Mouse (Mus musculus) induced T-regulatory cell, adult 2 months (primary cell): Measurements from ENCODE around the gene Nfatc4.

Experiments used
- DNase-seq: peaks from one replicate; pipeline ENCODE4 v3.0.0-alpha.2; 2012; ENCODE audit warnings: low read depth

The Nfatc4 gene

DNA sequence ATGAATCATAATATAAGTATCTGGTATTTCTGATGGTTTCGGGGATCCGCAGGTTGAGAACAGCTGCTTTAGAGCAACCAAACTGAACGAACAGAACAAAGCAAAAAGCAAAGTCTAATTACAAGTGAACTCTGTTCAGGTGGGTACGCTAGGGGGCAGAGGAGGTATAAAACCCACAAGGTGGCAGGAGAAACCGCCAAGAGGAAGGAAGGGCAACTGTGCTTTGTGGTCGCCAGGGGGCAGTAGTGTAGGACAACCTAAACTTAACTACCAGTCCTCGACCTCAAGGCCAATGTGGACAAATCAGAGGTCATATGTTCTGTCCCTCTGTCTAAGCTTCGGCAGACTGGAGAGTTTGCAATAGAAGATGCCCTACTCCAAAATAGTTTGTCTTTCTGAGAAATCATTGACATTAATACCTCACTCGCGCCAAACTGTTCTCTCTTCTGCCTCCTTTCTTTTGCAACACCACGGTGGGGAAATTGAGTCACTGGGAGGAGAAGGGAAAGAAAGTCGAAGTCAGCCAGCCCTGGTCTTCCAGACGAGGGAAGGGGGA, 431 bp upstream of the Nfatc4 start:
- peak; percentile 87 for DNase-seq

DNA sequence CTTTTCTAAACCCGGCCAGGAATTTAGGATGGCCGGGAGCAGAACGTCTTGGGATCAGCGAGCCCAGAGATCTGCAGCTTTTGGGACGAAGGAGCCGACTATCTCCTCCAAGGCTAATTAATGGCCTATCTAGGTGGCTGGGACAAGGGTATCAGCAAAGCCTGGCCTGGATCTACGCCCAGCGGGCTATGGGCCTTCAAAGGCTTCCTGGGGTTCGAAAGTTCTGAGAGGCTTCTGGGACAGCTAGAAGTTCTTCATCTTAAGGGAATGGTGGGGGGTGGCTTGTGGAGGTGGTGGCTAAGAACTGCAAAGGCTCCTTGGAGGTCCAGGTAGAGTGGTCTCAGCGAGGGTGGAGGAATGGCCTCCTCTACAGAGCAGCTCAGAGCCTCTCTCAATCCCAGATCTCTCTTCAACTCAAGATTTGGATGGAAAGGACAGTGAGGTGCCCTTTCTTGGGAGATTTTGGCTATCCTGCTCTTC, 1.1 kb downstream of the Nfatc4 start:
- DNase-seq = no peak

DNA sequence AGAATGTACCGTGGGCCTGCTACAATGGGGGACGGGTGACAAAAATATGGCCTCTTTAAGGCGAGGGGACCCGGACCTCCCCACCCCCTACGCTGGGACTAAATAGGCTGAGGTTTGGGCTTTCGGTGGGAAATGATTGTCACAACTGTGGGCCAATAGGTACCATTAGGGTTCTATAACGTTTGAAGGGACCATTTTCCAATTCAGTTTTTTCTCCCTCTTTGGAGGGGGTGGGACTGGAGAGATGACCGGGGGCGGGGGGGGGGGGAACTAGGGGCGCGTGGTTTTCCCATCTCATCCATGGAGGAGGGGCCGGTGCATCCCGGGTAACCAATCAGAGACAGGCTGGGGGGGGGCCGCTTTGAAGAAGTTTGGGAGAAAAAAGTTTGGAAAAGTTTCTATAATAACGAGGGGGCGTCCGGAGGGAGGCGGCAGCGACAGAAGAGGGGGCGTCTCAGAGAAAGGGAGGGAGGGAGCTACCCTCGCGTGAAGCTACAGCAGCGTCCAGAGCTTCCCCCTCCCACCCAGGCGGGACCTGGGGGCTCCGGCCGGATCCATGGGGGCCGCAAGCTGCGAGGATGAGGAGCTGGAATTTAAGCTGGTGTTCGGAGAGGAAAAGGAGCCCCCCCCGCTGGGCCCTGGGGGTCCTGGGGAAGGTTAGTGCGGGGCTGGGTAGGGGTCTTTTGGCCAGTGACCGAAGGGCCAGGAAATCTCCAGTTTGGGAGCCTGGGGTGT, 1.7 kb downstream of the Nfatc4 start:
- no peak for DNase-seq

DNA sequence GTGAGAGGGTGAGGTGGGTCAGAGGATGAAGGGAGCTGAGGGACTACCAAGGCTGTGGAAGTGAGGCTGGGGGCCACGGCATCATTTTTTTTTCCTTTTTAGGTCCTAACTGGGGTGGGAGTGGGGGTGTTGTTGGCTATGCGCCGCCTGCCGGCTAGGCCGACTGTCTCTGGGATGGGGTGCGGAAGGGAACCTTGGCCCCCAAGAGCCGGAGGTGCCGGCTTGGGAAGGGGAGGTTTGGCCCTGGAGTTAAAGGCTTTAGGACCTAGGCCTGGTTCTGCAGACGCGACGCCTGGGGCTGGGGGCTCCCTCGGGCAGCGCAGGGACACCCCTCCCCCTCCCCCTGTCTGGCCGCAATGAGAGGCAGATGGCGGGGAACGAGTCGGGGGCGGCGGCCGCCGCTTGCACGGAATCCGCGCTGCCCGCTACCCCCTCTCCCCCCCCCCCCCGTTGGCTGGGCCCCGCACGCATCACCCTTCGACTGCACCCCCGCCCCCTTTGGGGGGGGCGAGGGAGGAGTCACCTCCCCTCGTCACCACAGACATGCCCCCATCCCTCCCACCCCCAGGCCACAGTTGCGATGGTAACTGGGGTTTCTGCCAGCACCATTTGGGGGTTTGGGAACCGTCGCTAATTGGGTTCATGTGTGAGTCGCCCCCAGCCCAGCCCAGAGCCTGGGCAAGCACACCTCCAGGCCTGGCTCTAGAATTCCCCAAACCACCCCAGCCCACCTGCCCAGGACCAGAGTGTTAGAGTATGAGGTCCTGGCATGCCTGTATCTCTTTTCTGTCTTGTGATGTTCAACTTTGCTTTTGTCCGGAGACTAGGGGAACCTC, 2.5 kb downstream of the Nfatc4 start:
- DNase-seq = peak; percentile 32

DNA sequence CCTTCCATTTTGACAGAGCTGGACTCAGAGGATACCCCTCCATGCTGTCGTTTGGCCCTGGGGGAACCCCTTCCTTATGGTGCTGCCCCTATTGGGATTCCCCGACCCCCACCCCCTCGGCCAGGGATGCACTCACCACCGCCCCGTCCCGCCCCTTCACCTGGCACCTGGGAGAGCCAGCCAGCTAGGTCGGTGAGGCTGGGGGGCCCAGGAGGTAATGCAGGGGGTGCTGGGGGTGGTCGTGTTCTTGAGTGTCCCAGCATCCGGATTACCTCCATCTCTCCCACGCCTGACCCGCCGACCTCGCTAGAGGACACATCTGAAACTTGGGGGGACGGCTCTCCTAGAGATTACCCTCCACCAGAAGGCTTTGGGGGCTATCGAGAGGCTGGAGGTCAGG, 3.2 kb downstream of the Nfatc4 start:
- no peak for DNase-seq

DNA sequence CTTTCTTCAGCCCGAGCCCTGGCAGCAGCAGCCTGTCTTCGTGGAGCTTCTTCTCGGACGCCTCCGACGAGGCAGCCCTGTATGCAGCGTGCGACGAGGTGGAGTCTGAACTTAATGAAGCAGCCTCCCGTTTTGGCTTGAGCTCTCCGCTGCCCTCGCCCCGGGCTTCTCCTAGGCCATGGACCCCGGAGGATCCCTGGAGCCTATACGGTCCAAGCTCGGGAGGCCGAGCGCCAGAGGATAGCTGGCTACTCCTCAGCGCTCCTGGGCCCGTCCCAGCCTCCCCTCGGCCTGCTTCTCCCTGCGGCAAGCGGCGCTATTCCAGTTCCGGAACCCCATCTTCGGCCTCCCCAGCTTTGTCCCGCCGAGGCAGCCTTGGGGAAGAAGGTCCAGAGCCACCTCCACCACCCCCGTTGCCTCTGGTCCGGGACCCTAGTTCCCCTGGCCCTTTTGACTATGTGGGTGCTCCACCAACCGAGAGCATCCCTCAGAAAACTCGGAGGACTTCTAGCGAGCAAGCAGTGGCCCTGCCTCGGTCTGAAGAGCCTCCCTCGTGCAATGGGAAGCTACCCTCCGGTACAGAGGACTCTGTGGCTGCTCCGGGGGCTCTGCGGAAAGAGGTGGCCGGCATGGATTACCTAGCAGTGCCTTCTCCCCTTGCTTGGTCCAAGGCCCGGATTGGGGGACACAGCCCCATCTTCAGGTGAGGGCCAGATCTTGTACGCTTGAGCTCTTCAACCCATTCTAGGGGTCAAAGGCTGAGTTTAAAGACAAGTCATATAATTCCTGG, 3.8 kb downstream of the Nfatc4 start:
- no peak for DNase-seq

DNA sequence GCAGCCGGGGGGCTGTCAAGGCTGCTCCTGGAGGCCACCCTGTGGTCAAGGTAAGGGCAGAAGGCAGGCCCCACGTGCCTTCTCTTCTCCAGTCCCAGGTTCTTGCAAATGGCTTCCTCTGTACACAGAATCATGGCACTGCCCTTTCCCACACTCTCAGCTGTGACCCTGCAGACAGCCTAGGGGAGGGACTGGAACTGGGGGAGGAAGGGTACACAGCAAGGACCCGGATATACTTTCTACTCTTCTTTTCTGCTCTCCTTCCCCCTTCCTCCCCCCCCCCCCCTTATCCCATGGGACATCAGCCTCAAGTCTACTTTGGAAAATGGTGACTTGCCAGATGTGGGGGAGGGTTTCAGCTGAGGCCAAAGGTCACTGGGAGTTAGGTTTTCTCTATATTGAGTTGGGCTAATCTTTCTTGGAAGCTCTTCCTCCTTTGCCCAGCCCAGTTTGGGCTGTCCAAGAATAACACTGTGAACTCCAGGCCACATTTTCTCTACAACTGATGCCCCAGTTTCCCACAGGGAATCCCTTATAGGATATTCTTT, 5.8 kb downstream of the Nfatc4 start:
- DNase-seq = no peak

DNA sequence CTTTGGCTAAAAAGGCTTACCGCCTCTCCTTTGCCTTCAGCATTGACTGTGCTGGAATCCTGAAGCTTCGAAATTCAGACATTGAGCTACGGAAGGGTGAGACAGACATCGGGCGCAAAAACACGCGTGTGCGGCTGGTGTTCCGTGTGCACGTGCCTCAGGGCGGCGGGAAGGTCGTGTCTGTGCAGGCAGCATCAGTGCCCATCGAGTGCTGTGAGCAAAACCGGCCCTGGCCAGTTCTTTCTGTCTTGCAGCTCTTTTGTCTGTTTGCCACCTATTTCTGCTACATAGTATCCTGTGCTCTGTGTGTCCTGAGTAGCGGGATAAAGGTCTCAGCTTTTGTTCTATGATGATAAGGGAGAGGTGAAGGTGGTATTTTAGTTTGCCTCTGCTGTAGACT, 6.9 kb downstream of the Nfatc4 start:
- DNase-seq = no peak

DNA sequence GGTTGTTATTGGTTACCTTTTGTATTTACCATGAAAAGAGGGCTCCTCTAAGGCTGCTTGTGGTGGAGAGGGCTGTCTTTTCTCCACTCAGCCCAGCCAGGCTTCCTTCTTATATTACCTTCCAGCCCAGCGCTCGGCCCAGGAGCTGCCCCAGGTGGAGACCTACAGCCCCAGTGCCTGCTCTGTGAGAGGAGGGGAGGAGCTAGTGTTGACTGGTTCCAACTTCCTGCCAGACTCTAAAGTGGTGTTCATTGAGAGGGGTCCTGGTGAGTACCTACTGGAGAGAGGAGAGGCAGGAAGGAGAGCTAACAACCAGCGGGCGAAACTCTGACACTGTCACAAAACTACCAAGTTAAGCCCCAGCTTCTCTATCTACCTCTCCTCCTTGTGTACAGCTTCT, 7.4 kb downstream of the Nfatc4 start:
- no peak for DNase-seq

DNA sequence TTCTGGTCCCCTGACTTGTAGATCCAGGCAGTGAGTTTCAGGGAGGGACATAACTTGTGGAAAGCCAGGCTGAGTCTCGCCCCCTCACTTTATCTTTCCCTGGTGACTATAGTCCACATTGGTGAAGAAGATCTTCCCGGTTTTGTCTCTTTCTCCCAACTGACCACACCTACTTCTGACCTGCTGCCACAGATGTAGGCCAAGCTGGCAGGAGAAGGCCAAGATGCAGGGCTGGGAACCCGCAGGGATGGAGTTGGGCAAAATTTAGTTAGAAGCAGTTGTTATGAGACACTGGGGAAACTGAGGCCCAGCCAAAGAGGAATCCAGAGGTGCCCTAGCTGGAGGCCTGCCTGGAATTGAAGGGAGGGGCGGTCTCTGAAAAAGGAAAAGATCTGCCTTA, 10.2 kb downstream of the Nfatc4 start:
- no peak for DNase-seq

DNA sequence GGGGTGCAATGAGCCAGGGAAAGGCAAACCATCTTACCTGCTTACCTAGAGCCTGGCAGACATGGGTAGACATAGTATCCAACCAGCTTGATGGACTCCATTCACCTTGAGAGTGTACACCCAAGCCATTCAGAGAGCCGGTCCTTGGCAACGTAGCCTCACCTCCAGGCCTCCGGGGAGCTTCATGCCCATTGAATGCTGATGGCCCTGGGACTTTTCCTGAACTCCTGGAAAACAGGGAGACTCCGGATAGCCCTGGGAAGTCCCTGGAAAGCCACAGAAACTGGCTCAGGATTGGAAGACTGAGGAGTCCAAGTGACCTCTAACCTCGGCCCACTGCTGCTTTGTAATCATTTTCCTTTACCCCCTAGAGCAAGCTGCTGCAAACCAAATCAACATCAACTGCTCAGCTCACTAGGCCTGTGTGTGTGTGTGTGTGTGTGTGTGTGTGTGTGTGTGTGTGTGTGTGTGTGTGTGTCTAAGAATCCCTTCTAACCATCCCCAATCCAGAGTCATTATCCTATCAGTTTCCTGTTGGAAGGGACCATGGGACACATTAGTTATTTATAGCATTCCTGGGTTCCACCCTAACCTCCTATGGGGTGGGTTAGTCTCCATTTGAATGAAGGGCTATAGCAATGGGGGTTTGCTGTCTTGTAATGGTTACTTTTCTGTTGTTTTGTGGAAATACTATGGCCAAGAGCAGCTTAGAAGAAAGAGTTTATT, 12.0 kb downstream of the Nfatc4 start:
- DNase-seq = no peak

DNA sequence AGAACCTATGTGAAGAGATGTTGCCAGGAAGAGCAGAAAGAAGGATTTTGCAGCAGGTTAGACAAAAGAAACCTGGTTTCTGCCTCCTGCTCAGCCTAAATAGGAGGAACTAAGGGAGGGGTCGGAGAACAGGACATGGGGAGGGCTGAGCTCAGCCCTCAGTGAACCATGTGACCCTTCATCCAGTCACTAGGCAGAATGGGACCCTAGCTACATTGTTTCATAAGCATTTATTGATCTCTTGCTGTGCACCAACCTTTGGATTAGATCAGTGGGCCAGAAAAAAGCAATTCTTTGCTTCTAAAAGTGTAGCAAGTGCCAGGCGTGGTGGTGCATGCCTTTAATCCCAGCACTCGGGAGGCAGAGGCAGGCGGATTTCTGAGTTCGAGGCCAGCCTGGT, 15.4 kb downstream of the Nfatc4 start:
- no peak for DNase-seq

DNA sequence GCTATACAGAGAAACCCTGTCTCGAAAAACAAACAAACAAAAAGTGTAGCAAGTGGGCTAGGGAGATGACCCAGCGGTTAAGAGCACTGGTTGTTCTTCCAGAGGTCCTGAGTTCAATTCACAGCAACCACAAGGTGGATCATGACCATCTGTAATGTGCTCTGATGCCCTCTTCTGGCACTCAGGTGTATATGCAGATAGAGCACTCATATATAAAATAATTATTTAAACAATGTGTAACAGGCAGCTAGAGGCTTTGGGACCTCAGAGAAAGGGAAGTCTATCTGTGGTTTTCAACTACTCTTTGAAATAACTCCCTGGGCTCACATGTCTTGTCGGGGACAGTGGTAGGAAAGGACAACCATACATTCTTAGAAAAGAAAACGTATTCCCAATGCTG, 15.8 kb downstream of the Nfatc4 start:
- DNase-seq = peak; percentile 38

DNA sequence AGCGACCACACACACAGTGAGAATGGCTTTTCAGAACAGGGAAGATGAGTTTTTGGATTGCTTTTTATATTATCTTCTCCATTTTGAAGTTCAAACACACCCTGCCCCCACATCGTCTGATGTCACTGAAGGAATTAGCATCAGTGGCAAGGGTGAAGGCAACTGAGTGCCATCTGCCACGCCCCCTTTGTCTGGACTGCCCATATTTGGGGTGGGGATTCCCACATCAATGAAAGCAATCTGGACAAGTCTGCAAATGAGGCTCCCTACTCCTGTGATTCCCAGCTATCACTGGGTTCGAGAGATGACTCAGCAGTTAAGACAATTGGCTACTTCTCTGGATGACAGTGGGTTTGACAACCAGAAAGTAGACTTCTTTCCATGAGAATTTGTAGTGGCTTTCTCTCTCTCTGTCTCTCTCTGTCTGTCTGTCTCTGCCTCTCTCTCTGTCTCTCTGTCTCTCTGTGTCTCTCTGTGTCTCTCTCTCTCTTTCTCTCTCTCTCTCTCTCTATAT, 18.0 kb downstream of the Nfatc4 start:
- DNase-seq = no peak

DNA sequence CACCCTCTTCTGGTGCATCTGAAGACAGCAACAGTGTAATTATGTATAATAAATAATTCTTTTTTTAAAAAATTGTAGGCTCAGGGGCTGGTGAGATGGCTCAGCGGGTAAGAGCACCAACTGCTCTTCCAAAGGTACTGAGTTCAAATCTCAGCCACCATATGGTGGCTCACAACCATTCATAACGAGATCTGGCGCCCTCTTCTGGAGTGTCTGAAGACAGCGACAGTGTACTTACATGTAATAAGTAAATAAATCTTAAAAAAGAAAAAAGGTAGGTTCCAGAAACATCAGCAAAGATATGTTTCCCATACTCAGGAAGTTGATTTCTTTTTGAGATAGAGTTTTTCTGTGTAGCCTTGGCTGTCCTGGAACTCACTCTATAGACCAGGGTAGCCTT, 19.9 kb downstream of the Nfatc4 start:
- DNase-seq = peak; percentile 35

DNA sequence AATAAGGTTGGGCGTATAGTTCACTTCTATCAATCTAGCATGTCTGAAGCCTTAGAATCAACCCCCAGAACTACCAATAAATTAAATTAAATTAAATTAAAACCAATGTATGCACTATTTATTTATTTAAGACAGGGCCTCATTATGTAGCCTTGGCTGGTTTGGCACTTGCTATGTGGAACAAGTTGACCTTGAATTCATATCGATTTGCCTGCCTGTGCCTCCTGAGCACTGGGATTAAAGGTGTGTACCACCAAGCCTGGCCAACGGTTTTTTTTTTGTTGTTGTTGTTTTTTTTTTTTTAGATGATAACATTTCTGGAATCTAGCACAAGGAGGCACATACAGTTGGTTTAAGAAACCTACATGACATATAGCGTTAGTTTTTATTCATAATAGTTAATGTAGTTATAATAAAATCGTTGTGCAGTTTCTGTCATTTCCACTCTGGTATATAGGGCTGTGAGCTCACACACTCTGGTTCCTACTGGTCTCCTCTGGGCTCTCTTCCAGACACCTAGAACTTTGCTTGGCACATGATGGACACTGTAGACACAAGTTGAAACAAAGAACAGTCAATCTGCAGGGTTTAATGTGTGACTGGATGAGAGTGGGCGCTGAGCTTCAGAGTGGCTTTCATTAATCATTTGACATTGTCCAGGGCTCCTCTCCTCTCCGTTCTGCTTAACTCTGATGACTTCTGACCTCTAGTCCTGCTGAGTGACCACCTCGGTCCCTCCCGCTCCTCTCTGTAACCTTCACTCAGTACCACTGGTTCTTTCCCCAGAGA, 22.8 kb downstream of the Nfatc4 start:
- DNase-seq = no peak

DNA sequence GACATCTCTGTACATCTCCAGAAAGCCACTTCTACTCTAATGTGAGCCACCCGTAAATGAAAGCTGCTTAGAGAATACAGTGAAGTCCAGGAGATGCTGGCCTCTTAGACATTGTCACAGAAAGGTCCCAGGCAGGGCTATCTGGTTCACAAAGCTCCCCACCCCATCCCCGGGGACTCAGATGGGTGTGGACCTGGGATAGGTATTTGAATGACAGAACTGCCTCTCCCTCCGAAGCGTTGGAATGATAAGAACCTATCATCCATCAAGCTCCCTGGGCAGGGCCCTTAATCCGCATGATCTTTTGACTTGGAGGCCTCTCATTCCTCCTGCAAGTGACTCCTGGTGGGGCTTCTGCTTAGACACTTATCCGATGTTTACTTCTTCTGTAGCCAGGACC, 27.9 kb downstream of the Nfatc4 start:
- no peak for DNase-seq

DNA sequence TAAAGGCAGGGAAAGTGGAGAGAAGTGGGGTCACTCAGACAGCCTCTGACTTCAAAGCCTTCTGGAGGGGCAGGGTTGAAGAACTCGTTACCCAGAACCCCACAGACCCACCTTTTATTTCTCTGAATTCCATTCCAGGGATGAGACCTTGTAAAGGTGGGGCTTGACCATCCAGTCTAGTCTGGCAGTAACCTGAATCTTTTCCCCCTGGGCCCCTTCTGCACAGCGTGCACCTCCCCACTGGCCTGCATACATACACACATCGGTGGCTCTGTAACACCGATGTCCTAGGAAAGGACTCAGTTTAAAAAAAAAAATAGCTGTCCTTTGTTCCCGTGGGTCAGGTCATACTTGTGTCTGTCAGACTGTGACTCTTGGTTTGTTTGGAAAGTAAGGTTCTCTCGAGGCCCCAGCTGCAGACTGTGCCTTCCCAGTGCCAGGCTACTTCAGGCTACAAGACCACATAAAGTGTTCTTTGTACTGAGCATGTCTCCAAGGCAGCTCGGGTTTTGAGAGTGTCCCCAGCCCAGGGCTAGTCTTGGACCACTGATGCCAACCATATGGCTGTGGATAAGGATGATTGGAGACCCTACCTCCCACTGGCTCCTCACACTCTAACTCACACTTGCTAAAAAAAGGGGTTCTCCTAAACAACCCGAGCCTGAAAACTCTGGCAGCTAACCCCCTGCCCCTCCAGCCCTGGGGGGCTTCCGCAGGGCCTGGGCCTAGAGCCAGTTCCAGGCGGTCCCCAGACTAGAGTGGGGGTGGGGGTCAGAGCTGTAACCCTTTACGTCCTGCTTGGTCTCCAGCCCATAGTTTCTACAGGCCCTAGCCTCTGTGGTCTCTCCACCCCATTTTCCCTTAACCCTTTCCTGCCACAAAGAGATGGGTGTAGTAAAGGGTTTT, 30.0 kb downstream of the Nfatc4 start:
- DNase-seq = no peak

DNA sequence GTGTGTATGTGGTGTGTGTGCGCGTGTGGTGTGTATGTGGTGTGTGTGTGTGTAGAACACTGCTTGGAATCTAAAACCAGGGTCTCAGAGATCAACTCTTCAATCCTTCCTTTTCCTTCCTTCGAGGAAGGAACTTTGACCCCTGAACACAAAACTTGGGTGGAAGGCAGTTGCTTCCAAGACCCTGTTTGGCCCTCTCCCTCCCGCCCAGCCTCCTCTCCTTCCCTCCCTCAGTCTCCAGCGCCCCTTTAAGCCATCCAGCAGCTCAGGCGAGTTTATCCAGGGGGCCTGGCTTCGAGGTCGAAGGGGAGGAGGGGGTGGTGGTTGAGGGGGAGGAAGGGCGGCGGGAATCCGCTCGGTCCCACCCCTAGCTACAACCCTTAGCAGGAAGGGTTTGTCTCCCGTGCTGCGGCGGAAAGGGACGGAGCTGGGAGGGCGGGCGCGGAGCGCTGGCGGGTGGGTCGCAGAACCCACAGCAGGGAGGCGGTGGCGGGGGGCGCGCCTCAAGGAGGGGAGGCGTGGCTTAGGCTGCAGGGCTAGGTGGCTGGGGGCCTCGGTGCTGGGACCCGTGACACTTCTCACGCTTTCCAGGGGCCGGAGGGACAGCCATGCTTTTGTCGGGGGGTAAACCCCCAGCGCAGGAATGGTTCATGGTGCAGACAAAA, 30.8 kb downstream of the Nfatc4 start, which contains the start of gene Nynrin:
TSS of gene Nynrin (plus strand) at position 390 of the 665 bp plus-strand sequence.
- DNase-seq = no peak
